Comparison of ENCODE assay signal across 11 mouse cellular contexts in the genomic region with DNA sequence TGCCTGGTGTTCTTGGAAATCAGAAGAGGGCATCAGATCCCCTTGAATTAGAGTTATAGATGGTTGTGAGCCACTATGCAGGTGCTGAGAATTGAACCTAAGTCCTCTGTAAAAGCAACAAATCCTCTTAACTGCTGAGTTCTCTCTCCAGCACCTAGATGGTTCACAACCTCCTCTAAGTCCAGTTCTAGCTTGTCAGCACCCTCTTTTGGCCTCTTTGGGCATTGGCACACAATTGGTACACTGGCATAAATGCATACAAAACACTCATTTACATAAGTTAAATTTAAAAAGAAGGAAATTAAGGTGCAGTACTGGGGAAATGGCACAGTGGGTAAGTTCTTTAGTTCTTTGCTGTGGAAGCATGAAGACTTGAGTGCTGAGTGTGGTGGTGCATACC. TPM values are rescaled to one million over a fixed set of nuclear protein-coding genes. Genes with fewer than 3 reads are reported as not detected.
DNase-seq lines count a peak whose midpoint lies in the region; ATAC-seq and TF ChIP-seq lines count a peak whose summit lies in the region.
"Had no signal": no experiment of that assay in that cellular context is flagged by ENCODE, and none has a peak within 500 bp of the region (broad histone marks: within the 10 kb centered on the region; RNA-seq: fewer than 3 reads in every experiment).

No protein-coding gene starts in this region.

- peak in 2 of 3 experiments; percentile 48 to 66; a peak in 5 of 6 replicates for TF ChIP-seq CTCF in MEL (IDR thresholded peaks at IDR 0.05 in 2 of 3, conservative IDR thresholded peaks at IDR 0.05 in 1 of 3; ENCODE audit: control insufficient read depth in 1 of 3, insufficient read depth in 1 of 3, low read depth in 2 of 3, low read length in 3 of 3, poor library complexity in 1 of 3, severe bottlenecking in 1 of 3)

- H3K4me1 ChIP-seq in kidney, embryonic 16.5 days (ENCODE audit: insufficient read depth, low read length): no peaks in the 10 kb centered on the region
- peaks cover 10 to 27% of the 10 kb centered on the region in 2 experiments for H3K4me1 ChIP-seq in MEL (ENCODE audit: control insufficient read depth in 1 of 2, insufficient read depth in 2 of 2, low read length in 2 of 2)

- H3K4me3 ChIP-seq in kidney, embryonic 16.5 days (ENCODE audit: low read length): no peak overlapping the region
- H3K4me3 ChIP-seq in MEL (ENCODE audit: control insufficient read depth in 1 of 2, insufficient read depth in 1 of 2, low read depth in 2 of 2, low read length in 2 of 2): no peak overlapping the region
- H3K4me3 ChIP-seq: embryonic facial prominence, embryonic 10.5 days had no signal

- peak; percentile 71 for TF ChIP-seq RAD21 in MEL (IDR thresholded peaks at IDR 0.05; ENCODE audit: low read depth, low read length)

- H3K9ac ChIP-seq in kidney, embryonic 16.5 days (replicated peaks; ENCODE audit: low read length): no peak overlapping the region
- no peak overlapping the region for H3K9ac ChIP-seq in MEL (ENCODE audit: control insufficient read depth, low read depth, low read length, poor library complexity, severe bottlenecking)

- TF ChIP-seq EP300 in MEL (IDR thresholded peaks at IDR 0.05; ENCODE audit: low read depth in 1 of 2, low read length in 2 of 2): no peak

- DNase-seq in kidney, adult 9 months: peak; percentile 55
- DNase-seq in MEL (ENCODE audit: low read depth, low spot score): peak; percentile 76
- DNase-seq in kidney, postnatal 25 days: peak; percentile 32 to 47
- DNase-seq in splenic B cell, adult 2 months (ENCODE audit: low read depth, low spot score): peak; percentile 56
- DNase-seq in yolk sac, embryonic 10.5 days (ENCODE audit: low spot score): no peak
- no peak for DNase-seq in cerebellum, postnatal 25 days
- DNase-seq: heart, postnatal 14 days; left cerebral cortex, postnatal 4 days had no signal

- H3K27ac ChIP-seq in kidney, embryonic 16.5 days (ENCODE audit: low read length): no peak overlapping the region
- H3K27ac ChIP-seq in MEL (ENCODE audit: control insufficient read depth, low read depth, low read length): no peak overlapping the region; the same call in 1 of the 2 replicates
- H3K27ac ChIP-seq: embryonic facial prominence, embryonic 10.5 days had no signal

- peaks cover 44% of the 10 kb centered on the region for H3K79me2 ChIP-seq in MEL (ENCODE audit: control insufficient read depth, insufficient read depth, low read length, poor library complexity)

- no peak overlapping the region for H3K4me2 ChIP-seq in kidney, embryonic 16.5 days (replicated peaks; ENCODE audit: low read depth, low read length)
- H3K4me2 ChIP-seq: midbrain, embryonic 11.5 days had no signal

- H3K9me3 ChIP-seq in kidney, embryonic 16.5 days (ENCODE audit: low read length): no peaks in the 10 kb centered on the region
- H3K9me3 ChIP-seq in MEL (replicated peaks; ENCODE audit: insufficient read depth, low read length): no peaks in the 10 kb centered on the region
- H3K9me3 ChIP-seq: embryonic facial prominence, embryonic 10.5 days had no signal

- no peak for TF ChIP-seq POLR2A in MEL (IDR thresholded peaks at IDR 0.05; ENCODE audit: control insufficient read depth in 1 of 2, insufficient read depth in 1 of 2, low read depth in 1 of 2, low read length in 2 of 2, poor library complexity in 1 of 2)

- H3K27me3 ChIP-seq in kidney, embryonic 16.5 days (ENCODE audit: insufficient read depth, low read length): no peaks in the 10 kb centered on the region
- no peaks in the 10 kb centered on the region for H3K27me3 ChIP-seq in MEL (ENCODE audit: control insufficient read depth in 1 of 2, insufficient read depth in 2 of 2, low read length in 2 of 2)
- no peaks in the 10 kb centered on the region for H3K27me3 ChIP-seq in splenic B cell, adult 2 months (ENCODE audit: control insufficient read depth, insufficient read depth, low read length, poor library complexity, severe bottlenecking)

- no peak for ATAC-seq in kidney, embryonic 16.5 days (ENCODE audit: low FRiP score, low TSS enrichment)

- H3K36me3 ChIP-seq in kidney, embryonic 16.5 days (ENCODE audit: insufficient read depth, low read length): no peaks in the 10 kb centered on the region
- peaks cover 0 to 39% of the 10 kb centered on the region in 2 experiments; a peak in 3 of 4 replicates for H3K36me3 ChIP-seq in MEL (ENCODE audit: control insufficient read depth in 1 of 2, insufficient read depth in 2 of 2, low read length in 2 of 2)
- H3K36me3 ChIP-seq in splenic B cell, adult 2 months (ENCODE audit: control insufficient read depth, insufficient read depth, low read length, poor library complexity, severe bottlenecking): no peaks in the 10 kb centered on the region
- H3K36me3 ChIP-seq: embryonic facial prominence, embryonic 10.5 days had no signal

TF ChIP-seq in MEL, 35 proteins besides CTCF, POLR2A, EP300 and RAD21:
- TF ChIP-seq SMC3 (IDR thresholded peaks at IDR 0.05; ENCODE audit: low read depth, low read length) (peak; percentile 73), UBTF (IDR thresholded peaks at IDR 0.05; ENCODE audit: borderline replicate concordance, insufficient read depth, low read depth, low read length) (no peak), SIN3A (IDR thresholded peaks at IDR 0.05; ENCODE audit: low read length) (no peak), ZC3H11A (IDR thresholded peaks at IDR 0.05; ENCODE audit: low read depth, low read length) (peak; percentile 65)

RNA-seq across cellular contexts. Expression of gene Fut8, which starts 24.7 kb away (rescaled TPM):
- 24.3 and 25.4 TPM in 2 replicates for polyA plus RNA-seq in kidney, embryonic 16.5 days (2015; fragmentation: Nextera tagmentation; extraction: Ambion mirVana)
- 61.3 and 82.5 TPM in 2 replicates for total RNA-seq in MEL (2012; rRNA removed)
- polyA plus RNA-seq in MEL (2012; ENCODE audit: insufficient read depth in 1 of 2, insufficient read length in 2 of 2, low read depth in 1 of 2, low replicate concordance in 2 of 2, missing spikeins in 1 of 2): 10 to 100 TPM; 73.7 to 90.0 TPM

Comparison
In these comparisons a context has a peak if more than half of its experiments do, and no peak if none do; other contexts are left out.
1. DNase-seq: peak in kidney, adult 9 months (single experiment), MEL (single experiment), kidney, postnatal 25 days (2 of 2) and splenic B cell, adult 2 months (single experiment); none in yolk sac, embryonic 10.5 days (single experiment) and cerebellum, postnatal 25 days (0 of 2).